Mouse (Mus musculus): Measurements from ENCODE around the gene Kif5c. TPM values are rescaled to one million over a fixed set of nuclear protein-coding genes. Genes with fewer than 3 reads are reported as not detected.

The Kif5c gene
- 0.15 to 0.48 TPM in 2 of 4 replicates, not detected in the others for total RNA-seq (2023; ENCODE audit: inconsistent age)

DNA sequence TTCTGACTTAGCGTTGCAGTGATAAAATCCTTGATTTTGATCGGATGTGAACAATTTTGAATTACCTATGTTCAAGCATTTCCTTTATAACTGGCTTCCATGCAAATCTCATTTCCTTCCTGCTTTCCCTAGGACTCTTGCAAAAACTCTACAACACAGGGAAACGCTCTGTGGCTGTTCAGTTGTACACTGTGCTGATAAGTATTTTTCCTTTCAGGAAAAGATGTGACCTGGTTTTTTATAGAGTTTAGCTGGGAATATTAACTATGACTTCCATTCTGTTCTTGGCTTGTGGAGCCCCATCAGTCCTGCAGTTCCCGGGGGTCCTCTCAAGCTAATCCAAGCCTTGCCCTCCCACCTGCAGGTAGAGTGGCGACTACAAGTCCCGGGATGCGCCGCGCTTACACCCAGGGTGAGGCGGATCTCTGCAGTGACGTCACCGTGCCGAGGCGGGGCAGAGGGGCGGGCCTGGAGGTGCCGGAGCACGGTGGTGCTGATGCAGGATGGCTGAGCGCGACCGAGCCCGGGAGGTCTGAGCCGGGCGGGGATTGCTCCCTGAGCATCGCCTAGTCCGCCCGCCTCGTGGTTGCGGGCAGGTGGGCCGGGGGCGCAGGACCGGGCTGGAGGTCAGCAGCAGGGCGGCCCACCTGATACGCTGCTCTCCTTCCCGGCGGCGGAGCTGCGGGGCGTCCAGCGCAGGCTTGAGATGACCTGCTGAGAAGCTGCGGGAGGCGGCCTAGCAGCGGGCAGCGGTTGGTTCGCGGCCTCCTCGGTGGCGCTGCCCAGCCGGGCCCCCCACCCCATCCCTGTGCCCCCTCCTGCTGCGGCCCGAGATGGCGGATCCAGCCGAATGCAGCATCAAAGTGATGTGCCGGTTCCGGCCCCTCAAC lies at the start of gene Kif5c:
Gene Kif5c (plus strand): TSS at position 470 of the 890 bp plus-strand sequence.

DNA sequence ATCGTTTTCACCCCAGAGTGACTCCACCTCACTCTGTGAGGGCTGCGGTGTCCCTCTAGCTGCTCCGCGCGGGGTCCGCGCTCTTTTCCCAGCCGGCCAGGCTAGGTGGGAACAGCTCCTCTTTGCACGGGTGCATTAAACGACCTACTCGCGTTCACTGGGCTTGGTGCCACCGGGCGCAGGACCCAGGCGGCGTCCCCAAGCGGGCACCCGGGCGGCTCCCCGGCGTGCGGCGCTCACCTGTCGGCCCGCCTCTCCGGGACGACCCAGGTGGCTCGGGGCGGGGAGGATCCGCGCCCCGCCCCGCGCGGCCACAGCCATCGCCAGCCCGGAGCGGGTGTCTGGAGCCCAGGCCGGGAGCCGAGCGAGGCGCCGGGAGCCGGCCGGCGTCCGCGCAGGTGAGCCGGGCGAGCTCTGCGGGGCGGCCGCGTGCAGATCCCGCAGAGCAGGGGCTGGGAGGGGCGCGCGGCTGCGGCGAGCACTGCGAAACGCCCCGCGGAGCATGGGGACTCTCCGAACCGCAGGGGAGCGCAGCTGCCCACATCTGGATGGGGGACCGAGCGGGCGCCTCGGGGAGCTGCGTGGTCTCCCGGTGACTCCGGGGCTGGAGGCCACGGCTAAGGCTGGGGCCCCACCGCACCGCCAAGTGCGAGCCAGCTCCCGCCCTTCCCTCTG lies 168.4 kb downstream of the Kif5c start, which contains the start of gene Lypd6b:
Gene Lypd6b (plus strand): TSS at position 313 of the 675 bp plus-strand sequence.

Other genes with a start within 250 kb of the Kif5c start
- gene Epc2, start 167.8 kb upstream of the Kif5c start, total RNA-seq (2023; ENCODE audit: inconsistent age): 66.4 to 71.5 TPM (median 69.0 TPM) in 4 replicates
- gene Lypd6b, start 168.4 kb downstream of the Kif5c start, total RNA-seq (2023; ENCODE audit: inconsistent age): not detected in 4 replicates